8 mouse cellular contexts compared by ENCODE assay signal in genomic region chr9:70671772-70672579, GRCm38 (mm10). TPM values are rescaled to one million over a fixed set of nuclear protein-coding genes. Genes with fewer than 3 reads are reported as not detected.
DNase-seq lines count a peak whose midpoint lies in the region; ATAC-seq and TF ChIP-seq lines count a peak whose summit lies in the region.
"Had no signal": no experiment of that assay in that cellular context is flagged by ENCODE, and none has a peak within 500 bp of the region (broad histone marks: within the 10 kb centered on the region; RNA-seq: fewer than 3 reads in every experiment).

No protein-coding gene starts in this region.

- no peak for DNase-seq in limb, embryonic 10.5 days (ENCODE audit: low spot score)
- DNase-seq in brain, adult 2 months (ENCODE audit: low read depth, low spot score) = peak; percentile 76
- no peak for DNase-seq in testis, postnatal 14 days (ENCODE audit: low spot score)
- DNase-seq in Muller cell, postnatal 12 days (ENCODE audit: inconsistent ontology term) = no peak

- H3K9ac ChIP-seq in limb, embryonic 15.5 days = no peak overlapping the region
- H3K9ac ChIP-seq in intestine, postnatal 0 days (ENCODE audit: low read depth, low read length) = no peak overlapping the region
- H3K9ac ChIP-seq: embryonic facial prominence, embryonic 12.5 days had no signal

- H3K36me3 ChIP-seq in limb, embryonic 15.5 days = no peaks in the 10 kb centered on the region
- H3K36me3 ChIP-seq in limb, embryonic 10.5 days = no peaks in the 10 kb centered on the region
- no peaks in the 10 kb centered on the region for H3K36me3 ChIP-seq in intestine, postnatal 0 days (ENCODE audit: control insufficient read depth, insufficient read depth)
- H3K36me3 ChIP-seq: embryonic facial prominence, embryonic 12.5 days had no signal

- peak; percentile 75 for TF ChIP-seq CTCF in intestine, postnatal 0 days (IDR thresholded peaks at IDR 0.05; ENCODE audit: low read depth)

- 0 out of 2 replicates have a peak, but pooled peaks cover 3% of the 10 kb centered on the region for H3K4me1 ChIP-seq in limb, embryonic 15.5 days
- peaks cover 14% of the 10 kb centered on the region for H3K4me1 ChIP-seq in limb, embryonic 10.5 days
- no peaks in the 10 kb centered on the region for H3K4me1 ChIP-seq in intestine, postnatal 0 days (replicated peaks; ENCODE audit: control insufficient read depth, insufficient read depth, low read length)
- H3K4me1 ChIP-seq: embryonic facial prominence, embryonic 12.5 days had no signal

- no peak overlapping the region for H3K4me2 ChIP-seq in limb, embryonic 15.5 days
- H3K4me2 ChIP-seq in intestine, postnatal 0 days (replicated peaks; ENCODE audit: low read depth) = no peak overlapping the region
- H3K4me2 ChIP-seq: embryonic facial prominence, embryonic 12.5 days had no signal

- ATAC-seq in limb, embryonic 15.5 days (ENCODE audit: insufficient number of reproducible peaks, low FRiP score, low TSS enrichment, low read depth) = no peak
- no peak for ATAC-seq in intestine, postnatal 0 days
- peak; percentile 70 for ATAC-seq in megakaryocyte, adult 5-6 weeks (ENCODE audit: poor library complexity, severe bottlenecking)

- H3K27me3 ChIP-seq in limb, embryonic 15.5 days = no peaks in the 10 kb centered on the region
- no peaks in the 10 kb centered on the region for H3K27me3 ChIP-seq in limb, embryonic 10.5 days (ENCODE audit: low read depth, poor library complexity, severe bottlenecking)
- no peaks in the 10 kb centered on the region for H3K27me3 ChIP-seq in intestine, postnatal 0 days (replicated peaks; ENCODE audit: control insufficient read depth, insufficient read depth, low read length)
- H3K27me3 ChIP-seq: embryonic facial prominence, embryonic 12.5 days had no signal

- H3K4me3 ChIP-seq in limb, embryonic 15.5 days = no peak overlapping the region
- no peak overlapping the region for H3K4me3 ChIP-seq in limb, embryonic 10.5 days
- H3K4me3 ChIP-seq in intestine, postnatal 0 days (ENCODE audit: low read depth, low read length) = no peak overlapping the region
- H3K4me3 ChIP-seq: embryonic facial prominence, embryonic 12.5 days had no signal

- H3K9me3 ChIP-seq in limb, embryonic 15.5 days = no peaks in the 10 kb centered on the region
- no peaks in the 10 kb centered on the region for H3K9me3 ChIP-seq in limb, embryonic 10.5 days (replicated peaks)
- H3K9me3 ChIP-seq in intestine, postnatal 0 days (ENCODE audit: control insufficient read depth) = no peaks in the 10 kb centered on the region

- H3K27ac ChIP-seq in limb, embryonic 15.5 days = 0 out of 2 replicates have a peak overlapping the region, but pooled peaks have one; percentile 3
- H3K27ac ChIP-seq in limb, embryonic 10.5 days = no peak overlapping the region
- no peak overlapping the region for H3K27ac ChIP-seq in intestine, postnatal 0 days (ENCODE audit: low read depth, low read length)
- H3K27ac ChIP-seq: embryonic facial prominence, embryonic 12.5 days had no signal

- 40% methylated on average over 10 of the region's 10 CpGs for WGBS in limb, embryonic 15.5 days
- whole genome bisulfite sequencing in limb, embryonic 10.5 days = 66% methylated on average over 10 of the region's 10 CpGs
- 36% methylated on average over 10 of the region's 10 CpGs for WGBS in intestine, postnatal 0 days

RNA-seq across cellular contexts. Expression of gene Adam10, which starts 6.8 kb away (rescaled TPM):
- polyA plus RNA-seq in limb, embryonic 15.5 days (2015; fragmentation: Nextera tagmentation; extraction: Ambion mirVana) = 60.0 and 62.9 TPM in 2 replicates
- polyA plus RNA-seq in limb, embryonic 10.5 days (2016; fragmentation: Nextera tagmentation; extraction: Ambion mirVana) = 51.3 and 60.3 TPM in 2 replicates
- 33.5 and 34.2 TPM in 2 replicates for polyA plus RNA-seq in intestine, postnatal 0 days (2015; fragmentation: Nextera tagmentation; extraction: Ambion mirVana)
- total RNA-seq in megakaryocyte, adult 5-6 weeks (2015) = 113 TPM in 2 replicates
- 51.2 and 59.8 TPM in 2 replicates for total RNA-seq in megakaryocyte, adult 5-6 weeks (2017)

RNA-seq across cellular contexts. Expression of gene Mindy2, which starts 15.0 kb away (rescaled TPM):
- 12.3 and 13.3 TPM in 2 replicates for polyA plus RNA-seq in limb, embryonic 15.5 days (2015; fragmentation: Nextera tagmentation; extraction: Ambion mirVana)
- 1.5 and 3.0 TPM in 2 replicates for polyA plus RNA-seq in limb, embryonic 10.5 days (2016; fragmentation: Nextera tagmentation; extraction: Ambion mirVana)
- polyA plus RNA-seq in intestine, postnatal 0 days (2015; fragmentation: Nextera tagmentation; extraction: Ambion mirVana) = 8.5 and 9.5 TPM in 2 replicates
- total RNA-seq in megakaryocyte, adult 5-6 weeks (2015) = 29.4 and 33.7 TPM in 2 replicates
- total RNA-seq in megakaryocyte, adult 5-6 weeks (2017) = 28.0 and 38.9 TPM in 2 replicates

RNA-seq across cellular contexts. Expression of gene Gm10642, which starts 15.9 kb away (rescaled TPM):
- 0.23 and 0.35 TPM in 2 replicates for polyA plus RNA-seq in limb, embryonic 15.5 days (2015; fragmentation: Nextera tagmentation; extraction: Ambion mirVana)
- polyA plus RNA-seq in limb, embryonic 10.5 days (2016; fragmentation: Nextera tagmentation; extraction: Ambion mirVana) = 0.10 and 0.11 TPM in 2 replicates
- polyA plus RNA-seq in intestine, postnatal 0 days (2015; fragmentation: Nextera tagmentation; extraction: Ambion mirVana) = 1.4 and 1.5 TPM in 2 replicates
- 0.18 and 1.0 TPM in 2 replicates for total RNA-seq in megakaryocyte, adult 5-6 weeks (2015)
- 0.85 and 0.99 TPM in 2 replicates for total RNA-seq in megakaryocyte, adult 5-6 weeks (2017)
